Mouse (Mus musculus): ENCODE measurements around the gene Gnpat. TPM values are rescaled to one million over a fixed set of nuclear protein-coding genes. Genes with fewer than 3 reads are reported as not detected.

The Gnpat gene
- 109 and 116 TPM in 2 replicates for polyA plus RNA-seq (2016; fragmentation: Nextera tagmentation; extraction: Ambion mirVana)

- Histone ChIP-seq H3K9me3 (replicated peaks) (no peaks in the 10 kb centered on the region), H3K4me3 (peak within 1 kb of the TSS; percentile 94), H3K9ac (peak within 1 kb of the TSS; percentile 98), H3K4me2 (peak within 1 kb of the TSS; percentile 78), H3K27ac (ENCODE audit: poor library complexity, severe bottlenecking) (peak within 1 kb of the TSS; percentile 95), H3K27me3 (replicated peaks) (no peaks in the 10 kb centered on the region), H3K4me1 (replicated peaks) (peaks cover 73% of the 10 kb centered on the region), H3K36me3 (peaks cover 43% of the 10 kb centered on the region)
- ATAC-seq (ENCODE audit: insufficient number of reproducible peaks, low FRiP score): peak; percentile 93
- WGBS: 1% methylated on average over 55 of the region's 55 CpGs
Measured at GRCm38 (mm10) chr8:124862321-124863162, at the start of gene Gnpat, which contains the start of gene 2810004N23Rik. Gnpat (plus strand) TSS chr8:124863033. 2810004N23Rik (minus strand) TSS chr8:124863120.

- H3K9ac ChIP-seq: no peak overlapping the region
- no peak for ATAC-seq (ENCODE audit: insufficient number of reproducible peaks, low FRiP score)
- 58% methylated on average over 4 of the region's 4 CpGs for WGBS
- no peaks in the 10 kb centered on the region for H3K27me3 ChIP-seq (replicated peaks)
- H3K9me3 ChIP-seq (replicated peaks): peaks cover 15% of the 10 kb centered on the region
- no peaks in the 10 kb centered on the region for H3K4me1 ChIP-seq (replicated peaks)
- H3K27ac ChIP-seq (ENCODE audit: poor library complexity, severe bottlenecking): no peak overlapping the region
- H3K4me3 ChIP-seq: no peak overlapping the region
- H3K4me2 ChIP-seq: no peak overlapping the region
- no peaks in the 10 kb centered on the region for H3K36me3 ChIP-seq
Measured at GRCm38 (mm10) chr8:124813326-124813725, 49.5 kb upstream of the Gnpat start.

- H3K4me3 ChIP-seq: no peak overlapping the region
- no peak overlapping the region for H3K27ac ChIP-seq (ENCODE audit: poor library complexity, severe bottlenecking)
- WGBS: 87% methylated on average over 12 of the region's 12 CpGs
- H3K4me2 ChIP-seq: no peak overlapping the region
- no peaks in the 10 kb centered on the region for H3K4me1 ChIP-seq (replicated peaks)
- no peak for ATAC-seq (ENCODE audit: insufficient number of reproducible peaks, low FRiP score)
- H3K9me3 ChIP-seq (replicated peaks): peaks cover 15% of the 10 kb centered on the region
- no peaks in the 10 kb centered on the region for H3K36me3 ChIP-seq
- H3K27me3 ChIP-seq (replicated peaks): peaks cover 2% of the 10 kb centered on the region; the same call in 1 of the 2 replicates
- H3K9ac ChIP-seq: no peak overlapping the region
Measured at GRCm38 (mm10) chr8:124815870-124816269, 47.0 kb upstream of the Gnpat start.

GRCm38 (mm10) chr8:124816866-124817265 lies 46.0 kb upstream of the Gnpat start:
- Histone ChIP-seq H3K9ac (no peak overlapping the region), H3K4me2 (no peak overlapping the region), H3K27me3 (replicated peaks) (peaks cover 11% of the 10 kb centered on the region), H3K4me3 (no peak overlapping the region), H3K36me3 (no peaks in the 10 kb centered on the region), H3K4me1 (replicated peaks) (no peaks in the 10 kb centered on the region), H3K27ac (ENCODE audit: poor library complexity, severe bottlenecking) (no peak overlapping the region), H3K9me3 (replicated peaks) (peaks cover 15% of the 10 kb centered on the region)
- 88% methylated on average over 11 of the region's 11 CpGs for WGBS
- no peak for ATAC-seq (ENCODE audit: insufficient number of reproducible peaks, low FRiP score)

- no peaks in the 10 kb centered on the region for H3K36me3 ChIP-seq
- H3K4me2 ChIP-seq: no peak overlapping the region
- peaks cover 15% of the 10 kb centered on the region for H3K9me3 ChIP-seq (replicated peaks)
- no peak overlapping the region for H3K27ac ChIP-seq (ENCODE audit: poor library complexity, severe bottlenecking)
- WGBS: 79% methylated on average over 3 of the region's 3 CpGs
- peaks cover 12% of the 10 kb centered on the region for H3K27me3 ChIP-seq (replicated peaks)
- ATAC-seq (ENCODE audit: insufficient number of reproducible peaks, low FRiP score): no peak
- H3K4me1 ChIP-seq (replicated peaks): no peaks in the 10 kb centered on the region
- H3K9ac ChIP-seq: no peak overlapping the region
- H3K4me3 ChIP-seq: no peak overlapping the region
Measured at GRCm38 (mm10) chr8:124817361-124817760, 45.5 kb upstream of the Gnpat start.

- H3K27ac ChIP-seq (ENCODE audit: poor library complexity, severe bottlenecking): no peak overlapping the region
- no peaks in the 10 kb centered on the region for H3K36me3 ChIP-seq
- H3K4me2 ChIP-seq: no peak overlapping the region
- no peak overlapping the region for H3K9ac ChIP-seq
- peaks cover 12% of the 10 kb centered on the region for H3K27me3 ChIP-seq (replicated peaks)
- ATAC-seq (ENCODE audit: insufficient number of reproducible peaks, low FRiP score): no peak
- no peak overlapping the region for H3K4me3 ChIP-seq
- WGBS: 62% methylated on average over 6 of the region's 6 CpGs
- no peaks in the 10 kb centered on the region for H3K4me1 ChIP-seq (replicated peaks)
- H3K9me3 ChIP-seq (replicated peaks): peaks cover 15% of the 10 kb centered on the region
Measured at GRCm38 (mm10) chr8:124819612-124820115, 43.2 kb upstream of the Gnpat start.

GRCm38 (mm10) chr8:124820125-124820524 lies 42.7 kb upstream of the Gnpat start:
- WGBS: 40% methylated on average over 11 of the region's 11 CpGs
- no peak overlapping the region for H3K9ac ChIP-seq
- peaks cover 15% of the 10 kb centered on the region for H3K9me3 ChIP-seq (replicated peaks)
- H3K4me3 ChIP-seq: no peak overlapping the region
- H3K4me2 ChIP-seq: no peak overlapping the region
- H3K36me3 ChIP-seq: no peaks in the 10 kb centered on the region
- no peaks in the 10 kb centered on the region for H3K4me1 ChIP-seq (replicated peaks)
- H3K27ac ChIP-seq (ENCODE audit: poor library complexity, severe bottlenecking): no peak overlapping the region
- ATAC-seq (ENCODE audit: insufficient number of reproducible peaks, low FRiP score): no peak
- peaks cover 12% of the 10 kb centered on the region for H3K27me3 ChIP-seq (replicated peaks)

- 81% methylated on average over 6 of the region's 6 CpGs for WGBS
Measured at GRCm38 (mm10) chr8:124823497-124823896, 39.3 kb upstream of the Gnpat start.

GRCm38 (mm10) chr8:124826658-124827057 lies 36.2 kb upstream of the Gnpat start:
- Histone ChIP-seq H3K9me3 (replicated peaks) (no peaks in the 10 kb centered on the region), H3K4me1 (replicated peaks) (peaks cover 8% of the 10 kb centered on the region), H3K4me3 (no peak overlapping the region), H3K27ac (ENCODE audit: poor library complexity, severe bottlenecking) (no peak overlapping the region), H3K36me3 (no peaks in the 10 kb centered on the region), H3K27me3 (replicated peaks) (peaks cover 22% of the 10 kb centered on the region), H3K9ac (no peak overlapping the region), H3K4me2 (no peak overlapping the region)
- no peak for ATAC-seq (ENCODE audit: insufficient number of reproducible peaks, low FRiP score)
- 28% methylated on average over 7 of the region's 7 CpGs for WGBS

More at GRCm38 (mm10) chr8:124823497-124823896, 39.3 kb upstream of the Gnpat start:
- Histone ChIP-seq H3K27ac (ENCODE audit: poor library complexity, severe bottlenecking) (no peak overlapping the region), H3K27me3 (replicated peaks) (peaks cover 25% of the 10 kb centered on the region), H3K36me3 (no peaks in the 10 kb centered on the region), H3K9ac (no peak overlapping the region), H3K4me1 (replicated peaks) (peaks cover 8% of the 10 kb centered on the region), H3K4me3 (no peak overlapping the region), H3K4me2 (no peak overlapping the region), H3K9me3 (replicated peaks) (no peaks in the 10 kb centered on the region)
- ATAC-seq (ENCODE audit: insufficient number of reproducible peaks, low FRiP score): no peak

- H3K4me2 ChIP-seq: no peak overlapping the region
- no peak overlapping the region for H3K27ac ChIP-seq (ENCODE audit: poor library complexity, severe bottlenecking)
- no peak for ATAC-seq (ENCODE audit: insufficient number of reproducible peaks, low FRiP score)
- H3K4me1 ChIP-seq (replicated peaks): peaks cover 8% of the 10 kb centered on the region
- peaks cover 20% of the 10 kb centered on the region for H3K27me3 ChIP-seq (replicated peaks)
- H3K4me3 ChIP-seq: no peak overlapping the region
- 5% methylated on average over 5 of the region's 5 CpGs for WGBS
- no peaks in the 10 kb centered on the region for H3K36me3 ChIP-seq
- H3K9ac ChIP-seq: no peak overlapping the region
- H3K9me3 ChIP-seq (replicated peaks): no peaks in the 10 kb centered on the region
Measured at GRCm38 (mm10) chr8:124827387-124827786, 35.4 kb upstream of the Gnpat start.

GRCm38 (mm10) chr8:124828561-124829240 lies 34.1 kb upstream of the Gnpat start:
- Histone ChIP-seq H3K27ac (ENCODE audit: poor library complexity, severe bottlenecking) (no peak overlapping the region), H3K4me3 (no peak overlapping the region), H3K36me3 (no peaks in the 10 kb centered on the region), H3K9me3 (replicated peaks) (no peaks in the 10 kb centered on the region), H3K4me2 (no peak overlapping the region), H3K4me1 (replicated peaks) (peaks cover 16% of the 10 kb centered on the region), H3K9ac (no peak overlapping the region), H3K27me3 (replicated peaks) (peaks cover 20% of the 10 kb centered on the region)
- ATAC-seq (ENCODE audit: insufficient number of reproducible peaks, low FRiP score): no peak
- WGBS: 80% methylated on average over 24 of the region's 24 CpGs

Data from heart, embryonic 12.5 days (tissue).